Mouse (Mus musculus): ENCODE measurements around the gene Gm28308.

The Gm28308 gene

GRCm38 (mm10) chr6:52168191-52169055 lies 44.7 kb downstream of the Gm28308 start:
- DNase-seq (ENCODE audit: low spot score in 2 of 2) = no peak

GRCm38 (mm10) chr6:52167736-52168161 lies 45.4 kb downstream of the Gm28308 start:
- no peak for DNase-seq (ENCODE audit: low spot score in 2 of 2)

DNA sequence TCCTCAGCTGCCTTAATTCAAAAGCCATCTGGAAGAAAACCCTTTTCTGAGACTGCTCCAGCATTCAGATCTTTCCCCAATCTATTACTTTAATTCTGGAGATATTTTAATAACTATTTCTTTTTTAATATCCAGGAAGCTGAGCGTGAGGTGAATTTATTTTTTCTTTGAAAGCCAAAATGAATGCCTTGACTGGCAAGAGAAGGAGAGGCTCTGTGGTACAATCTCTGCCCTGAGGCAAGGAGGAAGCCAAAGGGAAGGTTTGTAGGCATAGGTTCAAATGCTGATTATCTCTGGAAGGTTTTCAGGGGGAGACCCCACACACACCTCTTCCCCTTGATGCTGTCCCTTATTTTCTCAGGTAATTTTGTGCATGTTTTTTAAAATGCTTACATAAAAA lies 46.0 kb downstream of the Gm28308 start:
- no peak for DNase-seq (ENCODE audit: low spot score in 2 of 2)

DNA sequence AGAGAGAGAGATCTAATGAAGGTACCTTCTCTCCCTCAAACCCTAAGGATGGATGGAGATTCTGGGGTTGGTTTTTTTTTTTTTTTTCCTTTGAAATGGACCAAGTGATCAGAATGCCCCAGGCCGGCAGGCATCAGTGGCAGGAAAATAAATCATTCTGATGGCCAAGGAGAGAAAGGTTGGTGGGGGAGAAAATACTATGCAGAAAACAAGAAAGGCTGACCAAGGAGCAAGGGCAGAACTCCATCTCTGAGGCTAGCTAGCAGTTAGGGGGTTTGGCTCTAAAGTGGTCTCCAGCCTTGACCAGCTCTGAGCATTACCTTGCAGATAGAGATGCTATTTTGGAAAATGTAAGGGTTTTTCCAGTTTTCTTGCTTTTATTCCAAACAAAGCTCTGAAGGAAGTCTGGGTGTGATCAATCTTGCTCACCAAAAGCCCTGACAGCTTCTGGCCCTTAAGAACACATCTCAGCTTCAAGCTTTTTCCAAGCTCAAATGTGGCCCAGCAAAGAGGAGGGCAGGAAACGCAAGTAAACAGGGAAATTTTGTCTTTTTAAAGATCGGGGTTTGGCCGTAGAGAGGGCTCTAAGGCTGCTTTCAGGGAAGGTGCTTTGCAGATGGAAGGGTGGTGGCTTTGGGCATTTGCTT lies 46.6 kb downstream of the Gm28308 start:
- DNase-seq (ENCODE audit: low spot score in 2 of 2) = no peak

DNA sequence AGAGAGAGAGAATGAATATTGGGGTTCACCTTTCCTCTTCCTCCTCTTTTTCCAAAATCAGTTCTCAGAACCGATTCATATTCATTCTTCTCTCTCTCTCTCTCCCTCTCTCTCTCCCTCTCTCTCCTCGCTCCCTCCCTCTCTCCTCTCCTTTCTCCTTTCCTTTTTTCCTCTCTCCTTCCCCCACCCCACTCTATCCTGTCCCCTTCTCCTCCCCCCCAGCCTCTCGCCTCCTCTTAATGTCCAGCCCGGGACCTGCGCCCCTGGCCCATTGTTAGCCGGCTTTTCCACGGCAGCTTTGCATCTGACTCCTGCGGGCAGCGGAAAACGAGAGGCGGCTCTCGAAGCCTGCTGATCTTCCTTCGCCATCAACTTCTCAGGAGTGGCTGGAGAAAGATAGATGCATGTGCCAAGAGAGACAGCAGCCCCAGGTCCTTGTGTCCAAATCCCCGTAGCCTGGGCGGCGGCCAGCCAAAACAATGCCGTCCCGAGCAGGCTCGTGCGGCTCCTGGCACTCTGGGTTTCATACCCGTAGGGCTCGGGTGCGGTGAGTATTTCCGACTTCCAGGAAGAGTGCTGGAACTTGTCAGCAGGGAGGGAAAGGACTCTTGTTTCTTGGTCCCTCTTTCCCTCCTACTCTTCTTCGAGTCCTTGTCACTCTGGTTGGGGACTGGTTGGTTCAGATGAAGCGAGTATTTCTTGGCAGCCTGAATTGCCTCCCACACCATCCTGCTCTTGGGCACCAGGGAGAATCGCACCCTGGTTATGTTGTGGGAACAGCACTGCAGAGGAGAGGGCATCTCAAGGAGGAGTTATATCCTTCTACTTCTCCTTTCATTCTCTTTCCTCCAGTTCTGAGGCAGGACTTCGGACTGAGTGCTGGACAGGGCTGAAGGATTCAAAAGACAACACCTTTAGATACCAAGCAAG lies 47.4 kb downstream of the Gm28308 start:
- DNase-seq (ENCODE audit: low spot score in 2 of 2) = no peak

DNA sequence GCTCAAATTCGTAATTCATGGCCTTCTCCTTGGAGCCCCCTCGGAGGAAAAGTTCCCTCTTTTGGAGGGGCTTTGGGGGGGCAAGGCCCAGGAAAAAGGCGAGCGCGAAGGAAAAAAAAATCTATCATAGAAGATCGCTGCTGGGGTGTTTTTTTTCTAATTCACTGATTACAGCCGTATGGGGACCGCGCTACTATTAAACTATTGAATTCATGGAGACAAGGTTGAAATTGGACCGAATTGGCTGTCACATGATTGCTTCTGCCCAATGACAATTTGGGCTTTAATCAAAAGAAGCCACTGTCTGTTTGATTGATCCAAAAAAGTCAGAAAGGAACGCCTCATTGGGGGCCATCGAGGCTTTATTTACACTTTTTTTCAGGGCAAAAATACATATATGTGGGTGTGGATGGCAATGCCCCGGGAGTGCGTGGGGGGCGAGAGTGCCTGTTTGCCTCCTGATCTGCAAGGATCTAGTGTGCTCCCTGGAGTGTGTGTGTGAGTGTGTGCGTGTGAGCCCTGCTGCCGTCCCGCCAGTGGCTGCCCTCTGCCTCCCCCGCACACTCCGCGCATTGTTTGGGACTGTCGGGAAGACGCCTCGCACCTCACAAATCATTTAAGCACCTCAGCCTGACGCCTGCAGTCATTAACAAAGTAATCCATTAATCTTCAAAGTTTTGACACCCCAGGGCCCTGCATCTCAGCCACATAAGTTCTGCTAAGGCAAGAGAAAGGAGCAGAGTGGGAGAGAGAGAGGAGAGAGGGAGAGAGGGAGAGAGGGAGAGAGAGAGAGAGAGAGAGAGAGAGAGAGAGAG lies 48.3 kb downstream of the Gm28308 start, which contains the start of gene Hoxa2:
TSS of gene Hoxa2 (minus strand) at position 206 of the 815 bp plus-strand sequence.
- no peak for DNase-seq (ENCODE audit: low spot score in 2 of 2)

GRCm38 (mm10) chr6:52164051-52164625 lies 49.0 kb downstream of the Gm28308 start:
- no peak for DNase-seq (ENCODE audit: low spot score in 2 of 2)

- no peak for DNase-seq (ENCODE audit: low spot score in 2 of 2)
Measured at GRCm38 (mm10) chr6:52163366-52164031, 49.6 kb downstream of the Gm28308 start.

GRCm38 (mm10) chr6:52162611-52163365 lies 50.4 kb downstream of the Gm28308 start:
- no peak for DNase-seq (ENCODE audit: low spot score in 2 of 2)

DNA sequence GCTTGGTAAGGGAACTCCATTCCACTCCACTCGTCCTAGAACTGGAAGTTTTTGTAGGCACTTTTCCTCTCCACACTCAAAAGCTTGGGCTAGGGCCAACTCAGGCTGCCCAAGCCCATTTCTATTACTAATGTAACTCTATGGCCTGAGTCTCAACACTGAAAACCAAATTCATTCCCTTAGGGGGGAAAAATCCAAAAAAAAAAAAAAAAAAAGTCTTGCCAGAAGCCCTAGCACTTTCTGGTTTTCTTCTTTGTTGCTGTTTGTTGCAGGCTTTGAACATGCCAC lies 51.1 kb downstream of the Gm28308 start:
- no peak for DNase-seq (ENCODE audit: low spot score in 2 of 2)

GRCm38 (mm10) chr6:52161336-52162092 lies 51.6 kb downstream of the Gm28308 start:
- DNase-seq (ENCODE audit: low spot score in 2 of 2) = no peak

- no peak for DNase-seq (ENCODE audit: low spot score in 2 of 2)
Measured at GRCm38 (mm10) chr6:52160511-52161335, 52.4 kb downstream of the Gm28308 start.

- DNase-seq (ENCODE audit: low spot score in 2 of 2) = no peak
Measured at GRCm38 (mm10) chr6:52159979-52160378, 53.2 kb downstream of the Gm28308 start.

GRCm38 (mm10) chr6:52159164-52159761 lies 53.9 kb downstream of the Gm28308 start:
- DNase-seq (ENCODE audit: low spot score in 2 of 2) = no peak

- no peak for DNase-seq (ENCODE audit: low spot score in 2 of 2)
Measured at GRCm38 (mm10) chr6:52158276-52159051, 54.7 kb downstream of the Gm28308 start, which contains the start of gene Hoxa1. Hoxa1 (minus strand) TSS chr6:52158317.

GRCm38 (mm10) chr6:52157466-52158275 lies 55.5 kb downstream of the Gm28308 start:
- no peak for DNase-seq (ENCODE audit: low spot score in 2 of 2)

Data from right cerebral cortex, postnatal 36 days (tissue).